Mouse (Mus musculus): Measurements from ENCODE around the gene St8sia1. TPM values are rescaled to one million over a fixed set of nuclear protein-coding genes. Genes with fewer than 3 reads are reported as not detected.

Gene St8sia1
- total RNA-seq, 2 experiments from 2014 or later: 0.11 to 0.23 TPM

GRCm38 (mm10) chr6:142806326-142806725, 157.9 kb downstream of the St8sia1 start:
- no peak for TF ChIP-seq CTCF (IDR thresholded peaks at IDR 0.05)
- DNase-seq: no peak
- H3K4me3 ChIP-seq: no peak overlapping the region
- H3K27ac ChIP-seq: no peak overlapping the region
- intact Hi-C loops (cut with DNase I): no loop called here

DNA sequence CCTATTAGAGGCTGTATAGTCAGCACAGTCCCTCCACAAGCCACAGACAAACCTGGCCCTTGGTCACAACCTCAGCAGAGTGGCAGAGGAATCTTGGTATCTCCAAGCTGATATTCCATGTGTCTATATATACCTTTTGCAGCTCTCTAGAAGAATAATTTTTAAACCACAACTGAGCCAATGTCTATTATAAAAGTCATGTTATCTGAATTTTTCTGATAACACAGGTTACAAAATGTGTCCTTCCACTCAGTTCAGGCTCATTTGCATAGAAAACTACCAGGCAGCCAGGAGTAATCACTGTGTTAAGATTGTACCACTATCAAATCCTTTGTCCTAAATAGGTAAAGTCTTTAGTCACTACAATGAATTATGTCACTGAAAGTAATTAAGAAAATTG, 159.8 kb downstream of the St8sia1 start, which contains the start of gene Sult6b2:
Gene Sult6b2 (minus strand): TSS at position 101 of the 400 bp plus-strand sequence.
- no peak for TF ChIP-seq CTCF (IDR thresholded peaks at IDR 0.05)
- no peak within 1 kb of the TSS for H3K4me3 ChIP-seq
- DNase-seq: no peak
- intact Hi-C loops (cut with DNase I): no loop called here
- H3K27ac ChIP-seq: no peak within 1 kb of the TSS

- no peak for DNase-seq
- intact Hi-C loops (cut with DNase I): no loop called here
- no peak for TF ChIP-seq CTCF (IDR thresholded peaks at IDR 0.05)
- H3K4me3 ChIP-seq: no peak overlapping the region
- H3K27ac ChIP-seq: no peak overlapping the region
Measured at GRCm38 (mm10) chr6:142802617-142803525, 161.4 kb downstream of the St8sia1 start.

GRCm38 (mm10) chr6:142801687-142802086, 162.6 kb downstream of the St8sia1 start:
- DNase-seq: no peak
- intact Hi-C loops (cut with DNase I): no loop called here
- no peak overlapping the region for H3K27ac ChIP-seq
- no peak for TF ChIP-seq CTCF (IDR thresholded peaks at IDR 0.05)
- no peak overlapping the region for H3K4me3 ChIP-seq

DNA sequence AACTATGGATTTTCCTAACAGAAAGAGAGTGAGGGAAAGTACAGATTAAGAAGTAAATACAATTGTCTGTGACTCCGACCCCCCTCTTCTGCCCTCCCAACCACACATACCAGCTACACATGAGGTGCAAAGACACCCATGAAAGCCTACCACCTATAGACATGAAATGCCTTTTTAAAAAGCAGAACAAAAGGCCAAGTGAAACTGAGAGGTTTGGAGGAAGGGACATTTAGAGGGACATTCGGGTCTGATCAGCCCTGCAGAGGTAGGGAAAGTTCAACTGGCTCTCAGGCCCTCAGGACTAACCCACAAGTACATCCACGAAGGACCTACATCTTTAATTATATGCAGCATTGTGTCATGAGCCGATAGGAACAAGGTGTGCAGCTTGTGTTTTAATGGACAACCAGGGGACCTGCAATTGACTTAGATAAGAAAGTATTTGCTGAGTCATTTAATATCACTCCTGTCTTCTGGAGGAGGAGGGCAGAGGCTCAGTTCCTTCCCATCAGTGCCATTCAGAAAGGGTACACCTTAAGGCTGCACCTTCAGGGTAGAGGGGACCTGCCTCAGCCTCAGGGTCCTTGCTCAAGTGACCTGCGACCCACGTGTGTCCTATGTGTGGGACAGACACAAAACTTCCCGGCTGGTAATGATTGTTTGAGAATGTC, 164.4 kb downstream of the St8sia1 start:
- no peak overlapping the region for H3K27ac ChIP-seq
- no peak overlapping the region for H3K4me3 ChIP-seq
- DNase-seq: no peak
- no peak for TF ChIP-seq CTCF (IDR thresholded peaks at IDR 0.05)
- intact Hi-C loops (cut with DNase I): no loop called here

GRCm38 (mm10) chr6:142798837-142799236, 165.4 kb downstream of the St8sia1 start:
- no peak for TF ChIP-seq CTCF (IDR thresholded peaks at IDR 0.05)

DNA sequence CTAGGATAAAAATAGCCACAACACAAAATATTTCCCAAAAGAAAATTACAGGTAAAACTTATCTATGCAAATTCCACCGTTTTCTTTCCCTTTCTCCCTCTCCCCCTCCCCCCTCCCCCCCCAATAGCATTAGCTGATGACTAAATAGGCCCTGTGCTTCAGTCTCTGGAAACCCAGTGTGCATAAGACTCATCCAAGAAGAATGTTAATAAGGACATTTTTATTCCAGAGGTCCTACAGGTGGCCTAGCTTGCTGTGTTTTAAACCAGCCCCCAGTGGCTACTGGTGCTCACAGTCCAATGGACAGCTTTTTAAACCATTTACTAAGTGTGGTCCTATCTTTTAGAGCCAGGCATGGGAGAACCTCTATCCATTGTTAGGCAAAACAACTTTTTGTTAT, 166.3 kb downstream of the St8sia1 start:
- H3K27ac ChIP-seq: no peak overlapping the region
- no peak for DNase-seq
- intact Hi-C loops (cut with DNase I): no loop called here
- no peak for TF ChIP-seq CTCF (IDR thresholded peaks at IDR 0.05)
- H3K4me3 ChIP-seq: no peak overlapping the region

More at GRCm38 (mm10) chr6:142798837-142799236, 165.4 kb downstream of the St8sia1 start:
- no peak overlapping the region for H3K27ac ChIP-seq
- intact Hi-C loops (cut with DNase I): no loop called here
- no peak overlapping the region for H3K4me3 ChIP-seq
- DNase-seq: no peak

- no peak overlapping the region for H3K4me3 ChIP-seq
- no peak for TF ChIP-seq CTCF (IDR thresholded peaks at IDR 0.05)
- intact Hi-C loops (cut with DNase I): no loop called here
- DNase-seq: no peak
- H3K27ac ChIP-seq: no peak overlapping the region
Measured at GRCm38 (mm10) chr6:142795655-142796441, 168.4 kb downstream of the St8sia1 start.

DNA sequence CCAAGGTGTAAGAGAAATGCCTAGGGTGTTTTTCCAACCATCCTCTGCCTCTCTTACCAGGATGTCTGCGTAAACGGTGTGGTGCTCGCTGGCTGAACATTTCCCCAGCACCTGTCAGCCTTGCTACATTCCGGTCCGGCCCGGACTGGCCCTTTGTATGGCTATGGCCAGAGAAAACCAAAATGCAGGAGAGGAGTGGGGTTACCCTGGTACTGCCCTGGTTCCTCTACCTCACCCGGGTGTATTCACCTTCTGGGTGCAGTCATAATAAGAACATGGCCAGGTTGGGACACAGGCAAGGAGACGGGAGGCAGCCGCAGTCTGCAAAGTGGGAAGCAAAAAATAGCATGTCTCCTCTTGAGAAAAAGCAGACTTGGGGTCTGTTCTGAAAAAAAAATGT, 169.2 kb downstream of the St8sia1 start:
- DNase-seq: no peak
- no peak overlapping the region for H3K27ac ChIP-seq
- intact Hi-C loops (cut with DNase I): no loop called here
- no peak overlapping the region for H3K4me3 ChIP-seq
- TF ChIP-seq CTCF (IDR thresholded peaks at IDR 0.05): no peak

GRCm38 (mm10) chr6:142793468-142793867, 170.8 kb downstream of the St8sia1 start:
- no peak for TF ChIP-seq CTCF (IDR thresholded peaks at IDR 0.05)
- no peak overlapping the region for H3K27ac ChIP-seq
- intact Hi-C loops (cut with DNase I): no loop called here
- no peak for DNase-seq
- no peak overlapping the region for H3K4me3 ChIP-seq

- no peak for TF ChIP-seq CTCF (IDR thresholded peaks at IDR 0.05)
- no peak for DNase-seq
Measured at GRCm38 (mm10) chr6:142792241-142792968, 171.8 kb downstream of the St8sia1 start.

DNA sequence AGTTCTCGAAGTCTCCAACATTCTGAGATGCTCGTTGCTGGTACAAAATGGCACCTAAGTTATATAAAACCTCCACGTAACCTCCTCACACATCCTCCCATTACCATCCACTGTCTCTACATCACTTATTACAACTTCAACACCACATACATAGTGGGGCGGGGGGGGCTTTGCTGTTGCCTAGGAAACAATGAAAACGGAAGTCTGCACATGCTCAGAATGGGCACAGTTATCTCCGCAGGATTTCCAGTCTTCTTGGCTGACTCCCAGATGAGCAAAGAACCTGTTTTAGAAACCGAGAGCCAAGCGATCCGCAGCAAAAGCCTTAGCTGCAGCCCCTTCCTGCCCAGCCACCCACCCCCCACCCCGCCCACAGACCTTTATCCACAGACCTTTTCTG, 174.5 kb downstream of the St8sia1 start:
- H3K27ac ChIP-seq: no peak overlapping the region
- H3K4me3 ChIP-seq: no peak overlapping the region
- no peak for TF ChIP-seq CTCF (IDR thresholded peaks at IDR 0.05)
- intact Hi-C loops (cut with DNase I): no loop called here
- DNase-seq: no peak

More at GRCm38 (mm10) chr6:142792241-142792968, 171.8 kb downstream of the St8sia1 start:
- no peak overlapping the region for H3K27ac ChIP-seq
- H3K4me3 ChIP-seq: no peak overlapping the region
- intact Hi-C loops (cut with DNase I): no loop called here
